Mouse (Mus musculus) ES-E14 (cell line): ENCODE data around the gene Pkd1l3. TPM values are rescaled to one million over a fixed set of nuclear protein-coding genes. Genes with fewer than 3 reads are reported as not detected.

Experiments
- DNase-seq: peaks from one replicate; pipeline ENCODE4 v3.0.0-alpha.2; 2013; ENCODE audit warnings: low read depth, low spot score
- H3K27ac ChIP-seq: 2 replicates; pipeline ENCODE4 v1.5.1; 2012; ENCODE audit warnings: low read depth, mild to moderate bottlenecking, low read length, moderate library complexity, mixed read lengths; ENCODE audit not compliant: poor library complexity, insufficient read depth, severe bottlenecking
- H3K36me3 ChIP-seq: 2 replicates; pipeline ENCODE4 v1.6.1; 2012; ENCODE audit warnings: mild to moderate bottlenecking, low read length, moderate library complexity, mixed read lengths; ENCODE audit not compliant: control insufficient read depth, poor library complexity, insufficient read depth, severe bottlenecking
- H3K4me1 ChIP-seq, 2 experiments: fragments of 150-350 bp in 1 of 2; sonication (generic) in 1 of 2; 2 replicates each; pipeline ENCODE4 v1.6.1; 2012; ENCODE audit warnings: low read length in 2 of 2, mild to moderate bottlenecking in 1 of 2, mixed read lengths in 1 of 2; ENCODE audit not compliant: control insufficient read depth in 2 of 2, insufficient read depth in 2 of 2, poor library complexity in 1 of 2
- H3K4me3 ChIP-seq, 2 experiments: fragments of 150-350 bp in 1 of 2; sonication (generic) in 1 of 2; 2 replicates each; pipeline ENCODE4 v1.5.1; 2012; ENCODE audit warnings: low read length in 2 of 2, low read depth in 1 of 2, mild to moderate bottlenecking in 1 of 2, mixed read lengths in 1 of 2; ENCODE audit not compliant: insufficient read depth in 1 of 2, poor library complexity in 1 of 2, severe bottlenecking in 1 of 2
- H3K9ac ChIP-seq: 2 replicates; pipeline ENCODE4 v1.6.1; 2012; ENCODE audit warnings: low read depth, mild to moderate bottlenecking, low read length, mixed read lengths; ENCODE audit not compliant: poor library complexity, insufficient read depth, severe bottlenecking
- H3K9me3 ChIP-seq: fragments of 150-350 bp; sonication (generic); 2 replicates; pipeline ENCODE4 v1.6.1; 2012; ENCODE audit warnings: low read depth, mild to moderate bottlenecking, low read length; ENCODE audit not compliant: control insufficient read depth, insufficient read depth
- CHD2 ChIP-seq: IDR thresholded peaks from 2 replicates; pipeline ENCODE4 v1.6.1; 2014; ENCODE audit warnings: mild to moderate bottlenecking, low read depth, low read length, inconsistent platforms
- HCFC1 ChIP-seq: IDR thresholded peaks from 2 replicates; pipeline ENCODE4 v1.6.1; 2012; ENCODE audit warnings: low read length, inconsistent platforms, borderline replicate concordance; ENCODE audit not compliant: insufficient read depth
- MAFK ChIP-seq: IDR thresholded peaks from 2 replicates; pipeline ENCODE4 v1.6.1; 2014; ENCODE audit warnings: mild to moderate bottlenecking, low read depth, low read length, inconsistent platforms; ENCODE audit not compliant: insufficient read depth
- ZC3H11A ChIP-seq: IDR thresholded peaks from 2 replicates; pipeline ENCODE4 v1.6.1; 2012; ENCODE audit warnings: low read depth, mild to moderate bottlenecking, inconsistent platforms, low read length, borderline replicate concordance
- ZNF384 ChIP-seq: IDR thresholded peaks from 2 replicates; pipeline ENCODE4 v1.6.1; 2012; ENCODE audit warnings: low read depth, low read length, inconsistent platforms
- in situ Hi-C, 2 experiments: fragments of 600-800 bp; cut with MboI; formaldehyde crosslinking; loops; one replicate each; pipeline ENCODE4 v1.15.1; 2025; ENCODE audit warnings: low sequenced_read_pairs in 2 of 2, inconsistent platforms in 1 of 2; ENCODE audit not compliant: unreplicated experiment in 2 of 2
- total RNA-seq: library from RNA; depleted of rRNA; stranded (reverse); fragments of 300-350 nt; gene quantifications from 2 replicates; pipeline ENCODE4 v1.2.3, GENCODE M21; 2012

Pkd1l3 gene
- total RNA-seq, 1 experiment: 0.54 TPM

GRCm38 (mm10) chr8:109672656-109673055 lies 58.3 kb downstream of the Pkd1l3 start:
- Histone ChIP-seq H3K4me3 (no peak overlapping the region), H3K9ac (no peak overlapping the region), H3K27ac (no peak overlapping the region), H3K4me1 (no peaks in the 10 kb centered on the region), H3K36me3 (peaks cover 22% of the 10 kb centered on the region), H3K9me3 (no peaks in the 10 kb centered on the region; the same call in 1 of the 2 replicates)
- TF ChIP-seq ZC3H11A (no peak), MAFK (no peak), ZNF384 (no peak), HCFC1 (no peak), CHD2 (no peak)
- in situ Hi-C loops: no loop called here
- no peak for DNase-seq

DNA sequence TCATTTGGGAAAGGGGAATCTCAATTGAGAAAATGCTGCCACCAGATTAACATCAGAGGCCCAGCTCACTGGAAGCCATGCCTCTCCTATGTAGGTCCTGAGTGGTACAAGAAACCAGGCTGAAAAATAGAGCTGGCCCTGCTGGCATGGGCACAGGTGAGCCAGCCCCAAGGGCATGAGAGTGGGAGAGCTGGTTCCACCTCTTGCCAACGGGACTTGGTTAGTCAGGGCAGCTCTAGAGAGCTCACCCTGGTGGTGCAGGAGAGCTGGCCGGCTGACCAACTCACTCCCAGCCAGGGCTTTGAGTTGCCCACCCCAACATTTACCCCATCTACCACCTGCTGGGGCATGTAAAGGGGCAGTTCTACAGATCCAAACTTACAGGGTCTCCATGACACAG lies 59.3 kb downstream of the Pkd1l3 start:
- in situ Hi-C loops: no loop called here
- Histone ChIP-seq H3K4me1 (no peaks in the 10 kb centered on the region), H3K9me3 (no peaks in the 10 kb centered on the region; the same call in 1 of the 2 replicates), H3K4me3 (no peak overlapping the region), H3K9ac (no peak overlapping the region), H3K36me3 (peaks cover 26% of the 10 kb centered on the region), H3K27ac (no peak overlapping the region)
- DNase-seq: no peak
- TF ChIP-seq ZNF384: no peak
- TF ChIP-seq HCFC1: no peak
- no peak for TF ChIP-seq ZC3H11A
- no peak for TF ChIP-seq CHD2
- no peak for TF ChIP-seq MAFK

DNA sequence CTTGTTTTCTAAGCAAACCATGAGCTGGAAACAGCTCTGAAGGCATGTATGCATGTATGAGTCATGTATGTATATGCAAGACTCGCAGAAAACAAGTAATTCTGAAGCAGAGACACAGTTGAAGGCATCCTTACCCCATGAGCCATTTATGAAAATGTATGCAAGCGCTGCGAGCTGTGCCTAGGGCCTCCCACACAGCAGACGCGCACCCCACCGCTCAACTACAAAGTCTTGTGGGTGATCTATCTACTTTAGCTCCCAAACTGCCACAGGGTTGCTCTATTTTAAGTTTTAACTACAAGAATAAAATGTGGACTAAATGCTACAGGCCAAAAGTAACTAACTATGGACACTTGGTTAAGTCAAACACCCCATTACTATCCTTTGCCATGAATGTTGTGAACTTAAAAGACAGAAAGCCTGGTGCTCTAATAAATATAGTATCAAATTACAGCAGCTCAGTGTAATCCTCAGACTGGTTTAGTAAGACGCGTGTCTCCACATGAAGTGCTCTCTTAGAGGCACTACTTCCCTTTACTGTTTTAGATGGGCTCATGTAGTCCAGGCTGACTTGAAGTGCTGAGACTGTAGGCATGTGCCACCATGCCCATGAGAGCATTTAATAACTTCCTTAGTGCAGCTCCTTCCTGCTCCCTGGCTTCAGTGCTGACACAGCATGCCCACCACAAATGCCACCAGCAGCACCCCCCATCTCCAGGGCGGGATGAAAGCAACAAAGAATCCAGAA lies 61.8 kb downstream of the Pkd1l3 start:
- no peak overlapping the region for H3K9ac ChIP-seq
- H3K9me3 ChIP-seq: no peaks in the 10 kb centered on the region; the same call in 1 of the 2 replicates
- in situ Hi-C loops: no loop called here
- no peak for TF ChIP-seq ZC3H11A
- TF ChIP-seq CHD2: no peak
- no peak for TF ChIP-seq MAFK
- no peak for TF ChIP-seq HCFC1
- TF ChIP-seq ZNF384: no peak
- no peak overlapping the region for H3K27ac ChIP-seq
- peaks cover 29% of the 10 kb centered on the region for H3K36me3 ChIP-seq
- no peaks in the 10 kb centered on the region for H3K4me1 ChIP-seq
- no peak overlapping the region for H3K4me3 ChIP-seq
- DNase-seq: no peak

DNA sequence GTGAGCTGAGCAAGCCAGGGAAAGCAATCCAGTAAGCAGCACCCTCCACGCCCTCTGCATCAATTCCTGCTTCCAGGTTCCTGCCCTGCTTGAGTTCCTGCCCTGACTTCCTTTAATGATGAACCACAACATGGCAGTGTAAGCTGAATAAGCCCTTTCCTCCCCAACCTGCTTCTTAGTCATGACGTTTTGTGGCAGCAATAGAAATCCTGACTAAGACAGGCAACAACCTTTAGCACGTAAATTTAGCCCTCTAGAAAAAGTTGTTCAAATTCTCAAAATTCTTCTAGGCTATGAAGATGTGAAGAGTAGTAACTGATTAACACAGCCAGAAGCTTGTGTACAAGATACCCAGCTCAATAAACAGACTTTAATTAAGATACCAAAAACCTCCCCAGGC lies 67.2 kb downstream of the Pkd1l3 start:
- no peak for DNase-seq
- H3K4me1 ChIP-seq: no peaks in the 10 kb centered on the region; a peak in 1 of 4 replicates
- TF ChIP-seq ZNF384 (no peak), HCFC1 (no peak), CHD2 (no peak), ZC3H11A (no peak), MAFK (no peak)
- peaks cover 20% of the 10 kb centered on the region for H3K36me3 ChIP-seq
- no peak overlapping the region for H3K9ac ChIP-seq
- no peak overlapping the region for H3K27ac ChIP-seq
- H3K4me3 ChIP-seq: no peak overlapping the region
- H3K9me3 ChIP-seq: no peaks in the 10 kb centered on the region
- in situ Hi-C loops: no loop called here
